Mouse (Mus musculus) heart, embryonic 14.5 days (tissue): ENCODE results near the gene Col6a3. TPM values are rescaled to one million over a fixed set of nuclear protein-coding genes. Genes with fewer than 3 reads are reported as not detected.

Experiments
- ATAC-seq: fragments of 200-750 bp; cut with Nextera tagmentation; 2 replicates; pipeline ENCODE4 v1.8.0; 2017; ENCODE audit warnings: low read depth, moderate TSS enrichment; ENCODE audit not compliant: insufficient number of reproducible peaks, insufficient read depth, low FRiP score
- H3K27ac ChIP-seq, 2 experiments: fragments of 200-500 bp in 1 of 2; fragments of 300-500 bp in 1 of 2; sonication (generic) in 1 of 2; replicated peaks in 1 of 2; 2 replicates each; pipeline ENCODE4 v1.5.1; 2012 to 2014; ENCODE audit warnings: low read depth in 2 of 2, low read length in 2 of 2, control low read depth in 1 of 2, mild to moderate bottlenecking in 1 of 2, mixed read lengths in 1 of 2; ENCODE audit not compliant: control insufficient read depth in 1 of 2, insufficient read depth in 1 of 2
- H3K27me3 ChIP-seq: fragments of 300-500 bp; sonication (generic); 2 replicates; pipeline ENCODE4 v1.6.1; 2014; ENCODE audit warnings: mild to moderate bottlenecking, low read length, control low read depth; ENCODE audit not compliant: control insufficient read depth, insufficient read depth
- H3K36me3 ChIP-seq: fragments of 300-500 bp; sonication (generic); 2 replicates; pipeline ENCODE4 v1.6.1; 2014; ENCODE audit warnings: mild to moderate bottlenecking, control low read depth, low read length, mixed read lengths; ENCODE audit not compliant: control insufficient read depth, insufficient read depth
- H3K4me1 ChIP-seq, 2 experiments: fragments of 200-500 bp in 1 of 2; fragments of 300-500 bp in 1 of 2; sonication (generic) in 1 of 2; 2 replicates each; pipeline ENCODE4 v1.6.1; 2012 to 2014; ENCODE audit warnings: low read length in 2 of 2, control low read depth in 1 of 2, mixed read lengths in 1 of 2; ENCODE audit not compliant: control insufficient read depth in 2 of 2, insufficient read depth in 2 of 2
- H3K4me2 ChIP-seq: fragments of 300-500 bp; sonication (generic); 2 replicates; pipeline ENCODE4 v1.6.1; 2014; ENCODE audit warnings: mild to moderate bottlenecking, low read length
- H3K4me3 ChIP-seq, 2 experiments: fragments of 200-500 bp in 1 of 2; fragments of 300-500 bp in 1 of 2; sonication (generic) in 1 of 2; 2 replicates each; pipeline ENCODE4 v1.5.1; 2012 to 2014; ENCODE audit warnings: low read length in 2 of 2, mild to moderate bottlenecking in 2 of 2, control low read depth in 1 of 2, low read depth in 1 of 2, moderate library complexity in 1 of 2; ENCODE audit not compliant: control insufficient read depth in 1 of 2, insufficient read depth in 1 of 2
- H3K9ac ChIP-seq: fragments of 300-500 bp; sonication (generic); 2 replicates; pipeline ENCODE4 v1.6.1; 2014; ENCODE audit warnings: mild to moderate bottlenecking, low read length
- H3K9me3 ChIP-seq: fragments of 300-500 bp; sonication (generic); 2 replicates; pipeline ENCODE4 v1.6.1; 2016; ENCODE audit warnings: low read length, control low read depth; ENCODE audit not compliant: control insufficient read depth
- WGBS: fragments of 180-500 bp; shearing (Covaris S2); extraction: QIAGEN DNeasy Blood & Tissue Kit; methylation state at CpG from one replicate; pipeline ENCODE4 v1.1.7; 2014; 5-methylcytosine and 5-hydroxymethylcytosine counted together
- polyA plus RNA-seq: library from polyadenylated mRNA; unstranded; fragments of >200 nt; fragmentation: Nextera tagmentation; extraction: Ambion mirVana; gene quantifications from 2 replicates; pipeline ENCODE4 v1.2.1, GENCODE M21; 2014

The Col6a3 gene
- polyA plus RNA-seq, 1 experiment from 2014 or later = 22.0 TPM

GRCm38 (mm10) chr1:90836178-90836740 is 7.5 kb downstream of the Col6a3 start:
- Histone ChIP-seq H3K9me3 (no peaks in the 10 kb centered on the region), H3K27me3 (no peaks in the 10 kb centered on the region), H3K4me3 (no peak overlapping the region), H3K27ac (no peak overlapping the region), H3K4me2 (no peak overlapping the region), H3K4me1 (peaks cover 17 to 26% of the 10 kb centered on the region in 2 experiments), H3K36me3 (no peaks in the 10 kb centered on the region), H3K9ac (no peak overlapping the region)
- 57% methylated on average over 5 of the region's 5 CpGs for WGBS
- ATAC-seq = no peak

- H3K27ac ChIP-seq = no peak overlapping the region
- H3K9me3 ChIP-seq = no peaks in the 10 kb centered on the region
- 53% methylated on average over 6 of the region's 6 CpGs for WGBS
- no peak overlapping the region for H3K9ac ChIP-seq
- ATAC-seq = no peak
- H3K4me1 ChIP-seq = peaks cover 17 to 26% of the 10 kb centered on the region in 2 experiments
- H3K36me3 ChIP-seq = no peaks in the 10 kb centered on the region
- H3K4me2 ChIP-seq = no peak overlapping the region
- no peak overlapping the region for H3K4me3 ChIP-seq
- no peaks in the 10 kb centered on the region for H3K27me3 ChIP-seq
These were observed 9.1 kb downstream of the Col6a3 start for GRCm38 (mm10) chr1:90834701-90835100.

GRCm38 (mm10) chr1:90830006-90830405 is 13.8 kb downstream of the Col6a3 start:
- H3K4me3 ChIP-seq = no peak overlapping the region

GRCm38 (mm10) chr1:90813226-90813625 is 30.5 kb downstream of the Col6a3 start:
- 92% methylated on average over 15 of the region's 15 CpGs for WGBS
- H3K36me3 ChIP-seq = no peaks in the 10 kb centered on the region
- ATAC-seq = no peak
- no peaks in the 10 kb centered on the region for H3K4me1 ChIP-seq
- peaks cover 5% of the 10 kb centered on the region; the same call in 1 of the 2 replicates for H3K27me3 ChIP-seq
- H3K4me3 ChIP-seq = no peak overlapping the region
- no peaks in the 10 kb centered on the region for H3K9me3 ChIP-seq
- H3K27ac ChIP-seq = no peak overlapping the region
- no peak overlapping the region for H3K4me2 ChIP-seq
- H3K9ac ChIP-seq = no peak overlapping the region

More at GRCm38 (mm10) chr1:90830006-90830405, 13.8 kb downstream of the Col6a3 start:
- no peaks in the 10 kb centered on the region for H3K27me3 ChIP-seq
- WGBS = 50% methylated on average over 6 of the region's 6 CpGs
- no peaks in the 10 kb centered on the region for H3K4me1 ChIP-seq
- no peak for ATAC-seq
- no peaks in the 10 kb centered on the region for H3K9me3 ChIP-seq
- H3K27ac ChIP-seq = no peak overlapping the region
- H3K4me2 ChIP-seq = no peak overlapping the region
- H3K9ac ChIP-seq = no peak overlapping the region
- H3K36me3 ChIP-seq = no peaks in the 10 kb centered on the region

- no peaks in the 10 kb centered on the region for H3K9me3 ChIP-seq
- no peak for ATAC-seq
- H3K9ac ChIP-seq = no peak overlapping the region
- no peak overlapping the region for H3K27ac ChIP-seq
- WGBS = 61% methylated on average over 9 of the region's 9 CpGs
- no peaks in the 10 kb centered on the region for H3K36me3 ChIP-seq
- H3K4me1 ChIP-seq = no peaks in the 10 kb centered on the region
- H3K4me2 ChIP-seq = no peak overlapping the region
- peaks cover 3% of the 10 kb centered on the region; the same call in 1 of the 2 replicates for H3K27me3 ChIP-seq
- no peak overlapping the region for H3K4me3 ChIP-seq
These were observed 34.8 kb downstream of the Col6a3 start for GRCm38 (mm10) chr1:90808930-90809329.

GRCm38 (mm10) chr1:90803104-90803503 is 40.7 kb downstream of the Col6a3 start:
- 92% methylated on average over 4 of the region's 4 CpGs for WGBS
- peaks cover 7% of the 10 kb centered on the region; the same call in 1 of the 2 replicates for H3K36me3 ChIP-seq
- no peak overlapping the region for H3K9ac ChIP-seq
- H3K4me1 ChIP-seq = no peaks in the 10 kb centered on the region
- H3K27me3 ChIP-seq = no peaks in the 10 kb centered on the region
- no peak overlapping the region for H3K4me3 ChIP-seq
- no peak overlapping the region for H3K27ac ChIP-seq
- no peaks in the 10 kb centered on the region for H3K9me3 ChIP-seq
- no peak overlapping the region for H3K4me2 ChIP-seq
- ATAC-seq = no peak

- WGBS = 53% methylated on average over 13 of the region's 13 CpGs
- Histone ChIP-seq H3K9ac (no peak overlapping the region), H3K27me3 (no peaks in the 10 kb centered on the region), H3K4me2 (no peak overlapping the region), H3K4me3 (no peak overlapping the region), H3K4me1 (peaks cover 7% of the 10 kb centered on the region in 2 experiments; a peak in 3 of 4 replicates), H3K36me3 (peaks cover 7% of the 10 kb centered on the region; the same call in 1 of the 2 replicates), H3K27ac (no peak overlapping the region), H3K9me3 (no peaks in the 10 kb centered on the region)
- ATAC-seq = no peak
These were observed 42.7 kb downstream of the Col6a3 start for GRCm38 (mm10) chr1:90801067-90801466.

- no peak for ATAC-seq
- Histone ChIP-seq H3K27ac (no peak overlapping the region), H3K4me3 (no peak overlapping the region), H3K27me3 (no peaks in the 10 kb centered on the region), H3K36me3 (peaks cover 7% of the 10 kb centered on the region; the same call in 1 of the 2 replicates), H3K9ac (no peak overlapping the region), H3K4me2 (no peak overlapping the region), H3K9me3 (no peaks in the 10 kb centered on the region), H3K4me1 (peaks cover 7% of the 10 kb centered on the region in 2 experiments; a peak in 3 of 4 replicates)
- 77% methylated on average over 3 of the region's 3 CpGs for WGBS
These were observed 43.3 kb downstream of the Col6a3 start for GRCm38 (mm10) chr1:90800466-90800865.
